Mouse (Mus musculus) ES-Bruce4 (cell line): ENCODE data around the gene Map3k7. TPM values are rescaled to one million over a fixed set of nuclear protein-coding genes. Genes with fewer than 3 reads are reported as not detected.

Experiments
- H3K27ac ChIP-seq: 2 replicates; pipeline ENCODE4 v1.5.1; 2012; ENCODE audit warnings: low read length, inconsistent platforms; ENCODE audit not compliant: insufficient read depth
- H3K27me3 ChIP-seq: 2 replicates; pipeline ENCODE4 v1.6.1; 2012; ENCODE audit warnings: mild to moderate bottlenecking, low read length, inconsistent platforms; ENCODE audit not compliant: control insufficient read depth, poor library complexity, insufficient read depth, severe bottlenecking
- H3K36me3 ChIP-seq: 2 replicates; pipeline ENCODE4 v1.6.1; 2012; ENCODE audit warnings: inconsistent platforms, mild to moderate bottlenecking, low read length, moderate library complexity; ENCODE audit not compliant: control insufficient read depth, poor library complexity, insufficient read depth, severe bottlenecking
- H3K4me1 ChIP-seq: one replicate; pipeline ENCODE4 v1.8.1; 2011; ENCODE audit warnings: low read length; ENCODE audit not compliant: control insufficient read depth, insufficient read depth
- H3K4me3 ChIP-seq: 2 replicates; pipeline ENCODE4 v1.5.1; 2011; ENCODE audit warnings: low read depth, mild to moderate bottlenecking, low read length
- H3K9ac ChIP-seq: 2 replicates; pipeline ENCODE4 v1.6.1; 2012; ENCODE audit warnings: low read depth, mild to moderate bottlenecking, inconsistent platforms; ENCODE audit not compliant: poor library complexity, severe bottlenecking
- H3K9me3 ChIP-seq: replicated peaks from 2 replicates; pipeline ENCODE4 v1.6.1; 2012; ENCODE audit warnings: mild to moderate bottlenecking, low read length, inconsistent platforms; ENCODE audit not compliant: control insufficient read depth, poor library complexity, insufficient read depth, severe bottlenecking
- CTCF ChIP-seq: IDR thresholded peaks from one replicate; pipeline ENCODE4 v1.8.1; 2011; ENCODE audit warnings: low read depth, low read length
- EP300 ChIP-seq: IDR thresholded peaks from 2 replicates; pipeline ENCODE4 v1.6.1; 2011; ENCODE audit warnings: low read depth, low read length; ENCODE audit not compliant: insufficient read depth
- POLR2A ChIP-seq: IDR thresholded peaks from one replicate; pipeline ENCODE4 v1.8.1; 2011; ENCODE audit warnings: low read length; ENCODE audit not compliant: insufficient read depth
- polyA plus RNA-seq: library from polyadenylated mRNA; stranded (reverse); fragments of >200 nt; gene quantifications from 2 replicates; pipeline ENCODE4 v1.2.4, GENCODE M21; 2011; ENCODE audit warnings: low read depth; ENCODE audit not compliant: missing spikeins, insufficient read depth, insufficient read length

The Map3k7 gene
- polyA plus RNA-seq, result 67.9 and 73.4 TPM in 2 replicates

DNA sequence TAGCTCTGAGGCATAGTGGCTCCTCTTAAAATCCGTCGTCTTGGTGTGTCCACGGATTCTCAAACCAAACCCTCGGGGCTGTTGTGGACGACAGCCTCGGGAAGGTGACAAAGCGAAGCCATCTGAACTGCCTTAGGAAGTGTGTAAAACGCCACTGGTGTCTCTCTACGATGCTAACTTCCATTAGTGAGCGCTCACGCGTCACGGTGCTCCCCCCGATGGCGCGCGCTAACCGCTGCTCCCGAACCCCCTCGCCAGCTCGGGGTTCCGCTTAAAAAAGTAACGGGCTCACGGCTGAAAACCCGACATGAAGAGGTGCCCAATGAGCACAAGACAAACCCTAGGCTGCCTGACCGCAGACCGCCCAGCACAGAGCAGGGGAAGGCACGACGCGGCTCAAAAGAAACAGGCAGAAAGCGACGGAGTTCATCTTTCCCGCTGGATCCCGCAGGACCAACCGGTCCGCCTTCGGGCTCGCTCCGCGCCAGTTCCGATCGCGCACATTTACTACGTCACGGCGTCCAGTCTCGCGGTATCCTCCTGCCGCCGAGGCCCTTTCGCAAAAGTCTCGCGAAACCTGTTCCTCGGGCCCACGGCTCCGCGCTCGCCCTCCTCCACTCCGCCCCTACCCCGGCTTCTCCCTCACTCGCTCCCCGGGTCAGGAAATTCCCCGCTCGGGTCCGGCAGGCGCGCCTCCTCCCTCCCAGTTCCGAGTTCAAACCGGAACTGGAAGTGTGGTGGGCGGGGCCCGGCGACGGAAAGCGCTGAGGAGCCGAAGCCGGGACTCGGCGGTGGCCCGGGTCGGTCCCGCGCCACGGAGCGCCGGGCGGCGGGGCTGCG is at the start of gene Map3k7:
Gene Map3k7, plus strand, starts transcription at position 744 of the 840 bp plus-strand sequence.
- H3K4me3 ChIP-seq, result peak within 1 kb of the TSS; percentile 91
- H3K4me1 ChIP-seq, result no peaks in the 10 kb centered on the region
- H3K27ac ChIP-seq, result peak within 1 kb of the TSS; percentile 73
- no peaks in the 10 kb centered on the region for H3K36me3 ChIP-seq
- no peaks in the 10 kb centered on the region for H3K9me3 ChIP-seq
- H3K9ac ChIP-seq, result peak within 1 kb of the TSS; percentile 95
- no peaks in the 10 kb centered on the region for H3K27me3 ChIP-seq
- no peak for TF ChIP-seq EP300
- no peak for TF ChIP-seq POLR2A
- no peak for TF ChIP-seq CTCF

DNA sequence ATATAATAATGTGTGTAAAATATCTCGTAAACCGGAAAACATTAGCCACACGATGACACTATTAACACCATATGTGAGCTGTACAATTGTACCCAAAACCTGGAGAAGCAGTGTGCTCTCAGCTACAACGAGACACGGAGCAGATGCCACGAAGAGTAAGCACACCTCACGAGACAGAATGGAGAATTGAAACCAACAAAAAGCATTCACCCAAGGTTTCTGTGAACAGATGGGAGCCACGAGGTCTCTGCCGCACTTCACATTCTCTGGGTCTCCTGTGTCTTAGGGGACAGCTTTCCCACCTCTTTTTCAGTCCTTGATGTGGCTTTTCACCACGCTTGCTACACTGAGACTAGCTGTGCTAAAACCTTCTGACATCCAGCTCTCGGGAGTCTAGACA is 48.8 kb upstream of the Map3k7 start:
- TF ChIP-seq EP300 (no peak), POLR2A (no peak), CTCF (no peak)
- H3K9me3 ChIP-seq, result no peaks in the 10 kb centered on the region
- H3K27me3 ChIP-seq, result peaks cover 1% of the 10 kb centered on the region
- H3K4me1 ChIP-seq, result no peaks in the 10 kb centered on the region
- H3K4me3 ChIP-seq, result no peak overlapping the region
- H3K36me3 ChIP-seq, result no peaks in the 10 kb centered on the region
- no peak overlapping the region for H3K9ac ChIP-seq
- H3K27ac ChIP-seq, result no peak overlapping the region

DNA sequence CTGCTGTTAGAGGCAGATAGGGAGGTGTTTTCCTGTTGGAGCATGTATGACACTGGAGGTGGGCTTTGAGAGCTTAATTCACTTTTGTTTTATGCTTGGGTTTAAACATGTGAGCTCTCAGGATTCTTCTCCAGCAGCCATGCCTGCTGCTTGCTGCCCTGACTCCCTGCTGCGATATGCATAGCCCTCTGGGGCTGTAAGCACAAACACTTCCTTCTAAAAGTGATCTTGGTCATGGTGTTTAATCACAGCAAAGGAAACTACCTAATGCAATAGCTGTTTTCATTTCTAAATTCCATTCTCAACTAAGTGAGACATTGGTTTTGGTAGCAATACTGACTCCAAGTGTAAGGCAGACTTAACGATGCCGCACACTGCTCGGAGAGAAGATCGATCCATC is 45.2 kb upstream of the Map3k7 start:
- no peaks in the 10 kb centered on the region for H3K9me3 ChIP-seq
- TF ChIP-seq CTCF, result no peak
- TF ChIP-seq POLR2A, result no peak
- TF ChIP-seq EP300, result no peak
- H3K27ac ChIP-seq, result no peak overlapping the region
- H3K9ac ChIP-seq, result no peak overlapping the region
- peaks cover 1% of the 10 kb centered on the region for H3K27me3 ChIP-seq
- H3K36me3 ChIP-seq, result no peaks in the 10 kb centered on the region
- H3K4me3 ChIP-seq, result no peak overlapping the region
- H3K4me1 ChIP-seq, result no peaks in the 10 kb centered on the region

DNA sequence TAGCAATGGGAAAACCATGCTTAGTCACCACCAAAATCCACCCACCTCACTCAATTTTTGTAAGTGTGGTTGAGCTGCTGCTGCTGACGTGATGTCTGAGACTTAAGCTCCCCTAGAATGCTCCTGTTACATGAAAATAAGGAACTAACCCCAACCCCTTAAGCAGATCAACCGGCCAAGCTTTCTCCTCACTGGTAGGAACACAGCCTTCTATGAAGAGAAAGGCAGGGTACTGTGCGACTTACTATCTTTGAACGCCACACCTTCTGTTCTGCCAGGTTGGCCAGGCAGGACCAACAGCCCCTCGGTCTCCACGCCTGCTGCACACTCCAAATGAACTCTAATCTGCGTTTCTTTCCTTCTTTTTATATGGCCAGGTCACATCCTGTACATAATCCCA is 41.7 kb upstream of the Map3k7 start:
- TF ChIP-seq POLR2A (no peak), EP300 (no peak), CTCF (no peak)

GRCm38 (mm10) chr4:31923437-31923836 is 40.5 kb upstream of the Map3k7 start:
- no peak overlapping the region for H3K4me3 ChIP-seq
- H3K9me3 ChIP-seq, result no peaks in the 10 kb centered on the region
- no peak overlapping the region for H3K27ac ChIP-seq
- H3K9ac ChIP-seq, result no peak overlapping the region
- H3K27me3 ChIP-seq, result no peaks in the 10 kb centered on the region
- no peak for TF ChIP-seq EP300
- no peak for TF ChIP-seq CTCF
- no peaks in the 10 kb centered on the region for H3K36me3 ChIP-seq
- no peaks in the 10 kb centered on the region for H3K4me1 ChIP-seq

More for the DNA sequence above, 41.7 kb upstream of the Map3k7 start:
- Histone ChIP-seq H3K27me3 (no peaks in the 10 kb centered on the region), H3K4me1 (no peaks in the 10 kb centered on the region), H3K4me3 (no peak overlapping the region), H3K36me3 (no peaks in the 10 kb centered on the region), H3K9ac (no peak overlapping the region), H3K9me3 (no peaks in the 10 kb centered on the region), H3K27ac (no peak overlapping the region)

DNA sequence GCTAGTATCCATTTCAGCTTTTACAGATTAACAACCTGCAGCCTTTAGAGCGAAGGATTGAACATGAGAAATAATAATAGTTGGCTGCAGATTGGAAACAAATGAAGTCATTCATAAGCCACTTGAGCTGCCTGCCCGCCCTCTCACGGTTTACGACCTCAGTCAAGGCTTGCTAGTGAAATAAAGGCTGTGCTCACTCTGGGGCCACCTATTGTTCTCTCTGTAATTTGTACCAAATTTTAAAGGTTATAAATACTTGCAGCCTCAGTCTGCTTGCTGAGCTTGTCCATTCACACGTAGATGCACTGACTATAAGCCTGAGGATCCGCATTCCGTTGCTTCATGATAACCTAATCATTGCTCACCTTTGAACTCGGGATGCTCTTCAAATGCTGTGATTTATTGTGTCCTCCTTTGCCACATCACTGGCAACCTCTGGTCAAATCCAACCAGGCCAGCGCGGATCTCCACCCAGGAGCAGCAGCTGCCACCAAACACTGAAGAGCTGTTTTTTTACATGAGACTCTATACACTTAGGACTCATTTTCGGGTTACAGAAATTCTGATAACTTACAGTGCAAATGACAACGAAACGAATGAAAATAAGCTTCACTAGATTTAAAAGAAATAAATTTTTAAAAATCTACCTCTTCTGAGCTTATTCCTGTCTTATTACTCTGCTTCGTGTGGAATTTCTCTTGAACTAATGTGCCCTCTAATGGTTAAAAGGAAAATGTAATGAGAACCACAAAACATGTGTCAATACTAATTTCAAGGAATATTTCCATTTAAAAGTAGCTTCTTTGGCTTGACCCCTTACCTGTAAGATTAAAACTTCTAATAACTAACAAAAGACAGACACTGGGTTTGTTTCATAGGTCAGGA is 39.4 kb upstream of the Map3k7 start:
- Histone ChIP-seq H3K4me1 (no peaks in the 10 kb centered on the region), H3K27me3 (no peaks in the 10 kb centered on the region), H3K4me3 (no peak overlapping the region), H3K27ac (no peak overlapping the region), H3K9me3 (no peaks in the 10 kb centered on the region), H3K9ac (no peak overlapping the region), H3K36me3 (no peaks in the 10 kb centered on the region)
- TF ChIP-seq CTCF (no peak), EP300 (no peak), POLR2A (no peak)
